Mouse (Mus musculus): Measurements from ENCODE around the gene Sf3a1. TPM values are rescaled to one million over a fixed set of nuclear protein-coding genes. Genes with fewer than 3 reads are reported as not detected.

Gene Sf3a1
- polyA plus RNA-seq, 1 experiment from 2014 or later: 16.5 TPM

- Histone ChIP-seq H3K36me3 (ENCODE audit: control insufficient read depth, insufficient read depth, low read length) (peaks cover 43% of the 10 kb centered on the region), H3K4me2 (replicated peaks; ENCODE audit: low read depth) (no peak overlapping the region), H3K9me3 (ENCODE audit: control insufficient read depth, low read length) (no peaks in the 10 kb centered on the region), H3K4me3 (ENCODE audit: low read depth, low read length) (no peak overlapping the region), H3K9ac (ENCODE audit: low read length) (no peak overlapping the region), H3K27ac (replicated peaks) (no peak overlapping the region), H3K4me1 (replicated peaks; ENCODE audit: control insufficient read depth, insufficient read depth) (no peaks in the 10 kb centered on the region), H3K27me3 (ENCODE audit: control insufficient read depth, insufficient read depth, low read length) (no peaks in the 10 kb centered on the region)
- no peak for TF ChIP-seq CTCF (IDR thresholded peaks at IDR 0.05; ENCODE audit: low read depth)
- TF ChIP-seq EP300 (optimal IDR thresholded peaks at IDR 0.05): no peak
- no peak for DNase-seq (ENCODE audit: low spot score)
- ATAC-seq (ENCODE audit: low FRiP score, low TSS enrichment): no peak
- 38% methylated on average over 1 of the region's 1 CpGs for WGBS
These were observed 50.6 kb downstream of the Sf3a1 start for GRCm38 (mm10) chr11:4210786-4211185.

- 0 out of 2 replicates have a peak overlapping the region, but pooled peaks have one; percentile 13 for H3K27ac ChIP-seq (replicated peaks)
- no peaks in the 10 kb centered on the region for H3K9me3 ChIP-seq (ENCODE audit: control insufficient read depth, low read length)
- no peak for TF ChIP-seq EP300 (optimal IDR thresholded peaks at IDR 0.05)
- TF ChIP-seq CTCF (IDR thresholded peaks at IDR 0.05; ENCODE audit: low read depth): no peak
- no peaks in the 10 kb centered on the region for H3K27me3 ChIP-seq (ENCODE audit: control insufficient read depth, insufficient read depth, low read length)
- no peaks in the 10 kb centered on the region for H3K4me1 ChIP-seq (replicated peaks; ENCODE audit: control insufficient read depth, insufficient read depth)
- peaks cover 33% of the 10 kb centered on the region for H3K36me3 ChIP-seq (ENCODE audit: control insufficient read depth, insufficient read depth, low read length)
- WGBS: 92% methylated on average over 10 of the region's 10 CpGs
- H3K4me3 ChIP-seq (ENCODE audit: low read depth, low read length): no peak overlapping the region
- H3K9ac ChIP-seq (ENCODE audit: low read length): no peak overlapping the region
- ATAC-seq (ENCODE audit: low FRiP score, low TSS enrichment) (no peak), DNase-seq (ENCODE audit: low spot score) (no peak)
- H3K4me2 ChIP-seq (replicated peaks; ENCODE audit: low read depth): no peak overlapping the region
These were observed 53.0 kb downstream of the Sf3a1 start for GRCm38 (mm10) chr11:4213107-4213506.

- H3K27me3 ChIP-seq (ENCODE audit: control insufficient read depth, insufficient read depth, low read length): no peaks in the 10 kb centered on the region
- WGBS: 93% methylated on average over 14 of the region's 14 CpGs
- H3K4me3 ChIP-seq (ENCODE audit: low read depth, low read length): no peak overlapping the region
- H3K4me1 ChIP-seq (replicated peaks; ENCODE audit: control insufficient read depth, insufficient read depth): no peaks in the 10 kb centered on the region
- no peak overlapping the region for H3K27ac ChIP-seq (replicated peaks)
- H3K9ac ChIP-seq (ENCODE audit: low read length): no peak overlapping the region
- no peaks in the 10 kb centered on the region for H3K9me3 ChIP-seq (ENCODE audit: control insufficient read depth, low read length)
- H3K4me2 ChIP-seq (replicated peaks; ENCODE audit: low read depth): no peak overlapping the region
- ATAC-seq (ENCODE audit: low FRiP score, low TSS enrichment) (no peak), DNase-seq (ENCODE audit: low spot score) (no peak)
- H3K36me3 ChIP-seq (ENCODE audit: control insufficient read depth, insufficient read depth, low read length): peaks cover 31% of the 10 kb centered on the region
- TF ChIP-seq CTCF (IDR thresholded peaks at IDR 0.05; ENCODE audit: low read depth) (no peak), EP300 (optimal IDR thresholded peaks at IDR 0.05) (no peak)
These were observed 54.4 kb downstream of the Sf3a1 start for GRCm38 (mm10) chr11:4214572-4214971.

GRCm38 (mm10) chr11:4215061-4215460 lies 54.9 kb downstream of the Sf3a1 start:
- Histone ChIP-seq H3K27ac (replicated peaks) (no peak overlapping the region), H3K4me1 (replicated peaks; ENCODE audit: control insufficient read depth, insufficient read depth) (no peaks in the 10 kb centered on the region), H3K27me3 (ENCODE audit: control insufficient read depth, insufficient read depth, low read length) (no peaks in the 10 kb centered on the region), H3K4me2 (replicated peaks; ENCODE audit: low read depth) (no peak overlapping the region), H3K36me3 (ENCODE audit: control insufficient read depth, insufficient read depth, low read length) (peaks cover 26% of the 10 kb centered on the region), H3K9me3 (ENCODE audit: control insufficient read depth, low read length) (no peaks in the 10 kb centered on the region), H3K4me3 (ENCODE audit: low read depth, low read length) (no peak overlapping the region), H3K9ac (ENCODE audit: low read length) (no peak overlapping the region)
- ATAC-seq (ENCODE audit: low FRiP score, low TSS enrichment): no peak
- WGBS: 79% methylated on average over 10 of the region's 10 CpGs
- TF ChIP-seq EP300 (optimal IDR thresholded peaks at IDR 0.05) (no peak), CTCF (IDR thresholded peaks at IDR 0.05; ENCODE audit: low read depth) (no peak)
- no peak for DNase-seq (ENCODE audit: low spot score)

- Histone ChIP-seq H3K4me2 (replicated peaks; ENCODE audit: low read depth) (no peak overlapping the region), H3K9me3 (ENCODE audit: control insufficient read depth, low read length) (no peaks in the 10 kb centered on the region), H3K4me3 (ENCODE audit: low read depth, low read length) (no peak overlapping the region), H3K27me3 (ENCODE audit: control insufficient read depth, insufficient read depth, low read length) (no peaks in the 10 kb centered on the region), H3K4me1 (replicated peaks; ENCODE audit: control insufficient read depth, insufficient read depth) (no peaks in the 10 kb centered on the region), H3K27ac (replicated peaks) (peak overlapping the region; percentile 81), H3K9ac (ENCODE audit: low read length) (no peak overlapping the region; the same call in 1 of the 2 replicates), H3K36me3 (ENCODE audit: control insufficient read depth, insufficient read depth, low read length) (peaks cover 25% of the 10 kb centered on the region)
- no peak for TF ChIP-seq CTCF (IDR thresholded peaks at IDR 0.05; ENCODE audit: low read depth)
- no peak for TF ChIP-seq EP300 (optimal IDR thresholded peaks at IDR 0.05)
- ATAC-seq (ENCODE audit: low FRiP score, low TSS enrichment) (peak; percentile 22; the same call in 1 of the 2 replicates), DNase-seq (ENCODE audit: low spot score) (peak; percentile 65)
- WGBS: 67% methylated on average over 9 of the region's 9 CpGs
These were observed 56.3 kb downstream of the Sf3a1 start for GRCm38 (mm10) chr11:4216248-4217000.

- TF ChIP-seq CTCF (IDR thresholded peaks at IDR 0.05; ENCODE audit: low read depth) (peak; percentile 14; the same call in 1 of the 2 replicates), EP300 (optimal IDR thresholded peaks at IDR 0.05) (peak; percentile 24)
- H3K4me1 ChIP-seq (replicated peaks; ENCODE audit: control insufficient read depth, insufficient read depth): no peaks in the 10 kb centered on the region
- peak within 1 kb of the TSS; percentile 58 for H3K9ac ChIP-seq (ENCODE audit: low read length)
- peaks cover 20% of the 10 kb centered on the region for H3K36me3 ChIP-seq (ENCODE audit: control insufficient read depth, insufficient read depth, low read length)
- WGBS: 2% methylated on average over 56 of the region's 56 CpGs
- peak within 1 kb of the TSS; percentile 81 for H3K27ac ChIP-seq (replicated peaks)
- no peaks in the 10 kb centered on the region for H3K27me3 ChIP-seq (ENCODE audit: control insufficient read depth, insufficient read depth, low read length)
- no peaks in the 10 kb centered on the region for H3K9me3 ChIP-seq (ENCODE audit: control insufficient read depth, low read length)
- peak; percentile 85 for ATAC-seq (ENCODE audit: low FRiP score, low TSS enrichment)
- H3K4me2 ChIP-seq (replicated peaks; ENCODE audit: low read depth): peak within 1 kb of the TSS; percentile 95
- H3K4me3 ChIP-seq (ENCODE audit: low read depth, low read length): peak within 1 kb of the TSS; percentile 59
- peak; percentile 93 for DNase-seq (ENCODE audit: low spot score)
These were observed 57.9 kb downstream of the Sf3a1 start, which contains the start of gene Castor1 for GRCm38 (mm10) chr11:4217914-4218629. TSS of gene Castor1 (plus strand) at chr11:4218225.

All from stomach, postnatal 0 days (tissue).